Mouse (Mus musculus): Measurements from ENCODE around the gene Krtap3-3.

DNA sequence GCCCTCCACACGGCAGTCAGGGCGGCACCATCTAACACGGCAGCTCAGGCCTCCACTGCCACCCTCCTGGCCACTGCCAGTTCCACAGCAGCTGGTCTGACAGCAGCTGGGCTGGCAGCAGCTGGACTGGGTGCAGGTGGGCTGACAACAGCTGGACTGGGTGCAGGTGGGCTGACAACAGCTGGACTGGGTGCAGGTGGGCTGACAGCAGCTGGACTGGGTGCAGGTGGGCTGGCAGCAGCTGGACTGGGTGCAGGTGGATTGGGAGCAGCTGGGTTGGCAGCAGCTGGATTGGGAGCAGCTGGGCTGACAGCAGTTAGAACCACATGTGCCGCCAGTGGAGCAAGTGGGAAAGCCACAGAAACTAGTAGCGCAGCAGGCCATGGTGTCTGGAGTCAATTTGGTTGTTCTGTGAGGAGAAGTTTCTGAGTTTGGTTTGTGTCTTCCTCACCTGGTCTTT, 32.6 kb upstream of the Krtap3-3 start, which contains the start of gene Krtap1-4:
- no peak for TF ChIP-seq EP300 (IDR thresholded peaks at IDR 0.05; ENCODE audit: insufficient read depth, low read depth, low read length)
- no peak for TF ChIP-seq CTCF (IDR thresholded peaks at IDR 0.05)

Data from heart, adult 2 months (tissue).